Mouse (Mus musculus) lung, adult 2 months (tissue): ENCODE results near the gene Cdyl2.

Source experiments
- CTCF ChIP-seq: fragments of 200-500 bp; IDR thresholded peaks from 2 replicates; pipeline ENCODE4 v1.5.1; 2011; ENCODE audit warnings: mild to moderate bottlenecking, low read length, control low read depth; ENCODE audit not compliant: insufficient read depth
- POLR2A ChIP-seq: fragments of 200-500 bp; IDR thresholded peaks from 2 replicates; pipeline ENCODE4 v1.6.1; 2011; ENCODE audit warnings: low read depth, mild to moderate bottlenecking, control low read depth, low read length, borderline replicate concordance; ENCODE audit errors: extremely low read depth

- TF ChIP-seq CTCF (no peak), POLR2A (no peak)
These were observed 113.6 kb downstream of the Cdyl2 start for GRCm38 (mm10) chr8:116619221-116619620.
